Mouse (Mus musculus): ENCODE data around the gene 2810408A11Rik. TPM values are rescaled to one million over a fixed set of nuclear protein-coding genes. Genes with fewer than 3 reads are reported as not detected.
A peak's percentile ranks its signal among the peaks of the same experiment; 100 is the strongest.
"Not testable (repeated sequence)": the region's sequence is repeated elsewhere in the genome, so short reads cannot be mapped to it uniquely, and the experiment has no call there.

Gene 2810408A11Rik
- polyA plus RNA-seq, 1 experiment, result 8.5 TPM

- no peak for DNase-seq (ENCODE audit: low read depth)
Measured at GRCm38 (mm10) chr11:69876186-69876585, 24.6 kb downstream of the 2810408A11Rik start.

DNA sequence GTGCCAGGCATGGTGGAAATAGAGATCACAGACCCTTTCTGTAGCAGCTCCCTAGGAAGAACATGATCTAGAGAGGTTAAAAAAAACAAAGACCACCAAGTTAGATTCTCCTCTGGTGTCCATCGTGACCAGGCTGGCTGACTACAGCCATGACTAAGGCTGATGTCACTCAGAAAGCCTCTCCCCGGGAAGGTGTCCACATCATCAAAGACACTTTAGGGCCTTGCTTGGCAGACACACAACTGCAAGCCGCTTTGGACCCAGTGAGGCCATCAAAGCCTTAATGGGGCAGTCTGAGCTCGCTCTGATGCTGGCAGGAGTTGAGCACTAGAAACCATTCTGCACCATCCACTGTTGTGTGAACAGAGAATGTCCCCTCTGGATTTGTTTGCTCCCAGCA, 28.3 kb downstream of the 2810408A11Rik start:
- no peak for TF ChIP-seq CTCF (IDR thresholded peaks at IDR 0.05; ENCODE audit: borderline replicate concordance, extremely low read depth, insufficient read depth, insufficient read length)
- no peak for TF ChIP-seq POLR2A (IDR thresholded peaks at IDR 0.05; ENCODE audit: borderline replicate concordance, extremely low read depth, insufficient read depth, insufficient read length, poor library complexity, severe bottlenecking)
- DNase-seq (ENCODE audit: low read depth), result no peak

More at GRCm38 (mm10) chr11:69876186-69876585, 24.6 kb downstream of the 2810408A11Rik start:
- no peak for TF ChIP-seq CTCF (IDR thresholded peaks at IDR 0.05; ENCODE audit: borderline replicate concordance, extremely low read depth, insufficient read depth, insufficient read length)
- TF ChIP-seq POLR2A (IDR thresholded peaks at IDR 0.05; ENCODE audit: borderline replicate concordance, extremely low read depth, insufficient read depth, insufficient read length, poor library complexity, severe bottlenecking), result no peak

- TF ChIP-seq CTCF (IDR thresholded peaks at IDR 0.05; ENCODE audit: borderline replicate concordance, extremely low read depth, insufficient read depth, insufficient read length), result no peak
- TF ChIP-seq POLR2A (IDR thresholded peaks at IDR 0.05; ENCODE audit: borderline replicate concordance, extremely low read depth, insufficient read depth, insufficient read length, poor library complexity, severe bottlenecking), result no peak
- DNase-seq (ENCODE audit: low read depth), result no peak
Measured at GRCm38 (mm10) chr11:69871822-69872221, 29.0 kb downstream of the 2810408A11Rik start.

- no peak for DNase-seq (ENCODE audit: low read depth)
- TF ChIP-seq CTCF (IDR thresholded peaks at IDR 0.05; ENCODE audit: borderline replicate concordance, extremely low read depth, insufficient read depth, insufficient read length) (no peak), POLR2A (IDR thresholded peaks at IDR 0.05; ENCODE audit: borderline replicate concordance, extremely low read depth, insufficient read depth, insufficient read length, poor library complexity, severe bottlenecking) (no peak)
Measured at GRCm38 (mm10) chr11:69870289-69871069, 30.3 kb downstream of the 2810408A11Rik start.

- TF ChIP-seq CTCF (IDR thresholded peaks at IDR 0.05; ENCODE audit: borderline replicate concordance, extremely low read depth, insufficient read depth, insufficient read length), result no peak
- no peak for TF ChIP-seq POLR2A (IDR thresholded peaks at IDR 0.05; ENCODE audit: borderline replicate concordance, extremely low read depth, insufficient read depth, insufficient read length, poor library complexity, severe bottlenecking)
- no peak for DNase-seq (ENCODE audit: low read depth)
Measured at GRCm38 (mm10) chr11:69867335-69867734, 33.5 kb downstream of the 2810408A11Rik start.

DNA sequence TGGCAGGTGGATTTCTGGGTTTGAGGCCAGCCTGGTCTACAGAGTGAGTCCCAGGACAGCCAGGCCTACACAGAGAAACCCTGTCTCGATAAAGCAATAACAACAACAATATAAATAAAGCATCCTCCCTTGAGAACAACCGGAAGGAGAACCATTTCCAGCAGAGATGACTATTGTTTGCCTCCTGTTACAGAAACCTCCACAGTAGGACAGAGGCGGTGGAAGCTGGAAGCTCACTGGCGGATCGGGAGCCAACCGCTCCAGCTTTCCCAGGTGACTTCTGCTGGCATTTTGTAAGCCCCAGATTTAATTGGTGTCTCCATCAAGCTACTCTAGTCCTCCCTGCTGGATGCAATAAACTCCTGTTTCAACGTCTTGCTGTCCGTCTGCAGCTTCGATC, 35.2 kb downstream of the 2810408A11Rik start:
- no peak for DNase-seq (ENCODE audit: low read depth)
- TF ChIP-seq CTCF (IDR thresholded peaks at IDR 0.05; ENCODE audit: borderline replicate concordance, extremely low read depth, insufficient read depth, insufficient read length) (no peak), POLR2A (IDR thresholded peaks at IDR 0.05; ENCODE audit: borderline replicate concordance, extremely low read depth, insufficient read depth, insufficient read length, poor library complexity, severe bottlenecking) (no peak)

- DNase-seq (ENCODE audit: low read depth), result no peak
- TF ChIP-seq CTCF (IDR thresholded peaks at IDR 0.05; ENCODE audit: borderline replicate concordance, extremely low read depth, insufficient read depth, insufficient read length), result no peak
- no peak for TF ChIP-seq POLR2A (IDR thresholded peaks at IDR 0.05; ENCODE audit: borderline replicate concordance, extremely low read depth, insufficient read depth, insufficient read length, poor library complexity, severe bottlenecking)
Measured at GRCm38 (mm10) chr11:69864138-69864860, 36.5 kb downstream of the 2810408A11Rik start.

GRCm38 (mm10) chr11:69863729-69864128, 37.1 kb downstream of the 2810408A11Rik start:
- DNase-seq (ENCODE audit: low read depth), result not testable (repeated sequence)

DNA sequence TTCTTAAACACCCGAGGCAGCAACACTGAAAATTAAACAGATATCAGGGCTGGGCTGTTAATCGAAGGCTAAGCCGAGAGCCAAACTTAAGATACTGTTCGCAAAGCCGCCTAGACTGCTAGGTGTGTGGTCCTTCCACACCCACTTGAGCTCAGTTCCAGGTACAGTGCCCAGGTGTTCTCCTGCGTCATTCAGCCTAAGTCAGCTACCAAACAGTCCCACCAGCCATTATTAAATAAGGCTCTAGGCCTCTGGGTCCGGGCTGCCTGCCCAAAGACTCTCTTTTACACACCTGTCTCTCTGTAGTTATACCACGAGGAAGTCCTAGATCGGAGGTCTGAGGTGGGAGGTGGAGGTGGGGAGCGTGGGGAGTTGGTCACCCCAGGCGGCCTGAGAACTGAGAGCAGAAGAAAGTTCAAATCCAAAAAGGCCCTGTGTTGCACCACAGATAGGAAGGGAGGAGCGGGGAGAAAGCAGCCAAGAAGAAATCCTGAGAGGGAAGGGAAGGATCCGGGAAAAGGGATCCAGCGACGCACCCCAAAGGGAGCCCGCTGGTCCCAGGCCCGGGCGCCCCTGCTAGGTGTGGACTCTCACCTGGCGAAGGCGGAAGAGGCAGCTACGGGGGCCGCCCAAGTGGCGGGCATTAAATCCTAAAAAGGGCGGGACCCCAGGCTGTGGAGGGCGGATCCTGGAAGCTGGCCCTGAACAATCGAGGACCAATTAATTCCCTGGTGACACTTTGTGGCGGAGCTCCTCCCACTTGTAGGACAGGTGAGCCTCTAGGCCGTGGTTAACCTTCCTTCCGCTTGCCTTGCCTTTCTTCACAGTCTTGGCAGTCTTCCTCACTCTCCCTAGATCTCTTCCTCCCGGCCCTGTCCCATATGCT, 42.4 kb downstream of the 2810408A11Rik start, which contains the start of gene Tnk1:
Gene Tnk1, minus strand, starts transcription at position 618 of the 886 bp plus-strand sequence.
- TF ChIP-seq POLR2A (IDR thresholded peaks at IDR 0.05; ENCODE audit: borderline replicate concordance, extremely low read depth, insufficient read depth, insufficient read length, poor library complexity, severe bottlenecking) (no peak), CTCF (IDR thresholded peaks at IDR 0.05; ENCODE audit: borderline replicate concordance, extremely low read depth, insufficient read depth, insufficient read length) (no peak)
- DNase-seq (ENCODE audit: low read depth), result no peak

GRCm38 (mm10) chr11:69855347-69855746, 45.4 kb downstream of the 2810408A11Rik start:
- TF ChIP-seq CTCF (IDR thresholded peaks at IDR 0.05; ENCODE audit: borderline replicate concordance, extremely low read depth, insufficient read depth, insufficient read length), result peak; percentile 52; the same call in 1 of the 2 replicates
- no peak for TF ChIP-seq POLR2A (IDR thresholded peaks at IDR 0.05; ENCODE audit: borderline replicate concordance, extremely low read depth, insufficient read depth, insufficient read length, poor library complexity, severe bottlenecking)
- peak; percentile 47 for DNase-seq (ENCODE audit: low read depth)

GRCm38 (mm10) chr11:69854680-69855079, 46.1 kb downstream of the 2810408A11Rik start:
- no peak for DNase-seq (ENCODE audit: low read depth)
- TF ChIP-seq POLR2A (IDR thresholded peaks at IDR 0.05; ENCODE audit: borderline replicate concordance, extremely low read depth, insufficient read depth, insufficient read length, poor library complexity, severe bottlenecking) (no peak), CTCF (IDR thresholded peaks at IDR 0.05; ENCODE audit: borderline replicate concordance, extremely low read depth, insufficient read depth, insufficient read length) (no peak)
